Mouse (Mus musculus): ENCODE results near the gene Wdr37.

The Wdr37 gene

DNA sequence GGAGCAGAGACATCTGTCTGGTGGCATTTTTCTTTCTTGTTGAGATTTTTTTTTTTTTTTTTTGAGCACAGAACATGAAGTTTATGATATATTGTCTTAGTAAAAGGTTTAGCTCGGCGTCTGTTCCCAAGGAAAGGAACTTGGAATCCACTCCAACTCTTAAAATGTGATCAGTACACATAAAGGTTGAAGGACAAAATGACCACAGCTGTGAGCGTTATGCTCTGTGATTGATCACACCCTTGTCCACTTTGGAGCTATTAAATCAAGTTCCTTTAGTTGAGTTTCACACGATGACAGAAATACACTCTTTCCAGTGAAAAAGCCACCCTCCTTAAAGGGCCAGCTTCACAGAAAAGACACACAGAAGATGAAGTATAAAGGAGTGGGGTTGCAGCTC, 101.1 kb downstream of the Wdr37 start:
- no peaks in the 10 kb centered on the region for H3K4me1 ChIP-seq (replicated peaks; ENCODE audit: low read depth, low read length)
- H3K27me3 ChIP-seq (ENCODE audit: insufficient read depth, low read length), result no peaks in the 10 kb centered on the region; the same call in 1 of the 2 replicates
- H3K9me3 ChIP-seq (ENCODE audit: low read length), result no peaks in the 10 kb centered on the region
- no peaks in the 10 kb centered on the region for H3K36me3 ChIP-seq (ENCODE audit: insufficient read depth, low read length)
- no peak overlapping the region for H3K4me3 ChIP-seq (replicated peaks; ENCODE audit: low read length)
- TF ChIP-seq NANOG (IDR thresholded peaks at IDR 0.05; ENCODE audit: borderline replicate concordance, low read length), result no peak
- no peak for TF ChIP-seq POU5F1 (IDR thresholded peaks at IDR 0.05; ENCODE audit: borderline replicate concordance, low read length)
- TF ChIP-seq CTCF (conservative IDR thresholded peaks at IDR 0.05; ENCODE audit: low read length), result no peak

DNA sequence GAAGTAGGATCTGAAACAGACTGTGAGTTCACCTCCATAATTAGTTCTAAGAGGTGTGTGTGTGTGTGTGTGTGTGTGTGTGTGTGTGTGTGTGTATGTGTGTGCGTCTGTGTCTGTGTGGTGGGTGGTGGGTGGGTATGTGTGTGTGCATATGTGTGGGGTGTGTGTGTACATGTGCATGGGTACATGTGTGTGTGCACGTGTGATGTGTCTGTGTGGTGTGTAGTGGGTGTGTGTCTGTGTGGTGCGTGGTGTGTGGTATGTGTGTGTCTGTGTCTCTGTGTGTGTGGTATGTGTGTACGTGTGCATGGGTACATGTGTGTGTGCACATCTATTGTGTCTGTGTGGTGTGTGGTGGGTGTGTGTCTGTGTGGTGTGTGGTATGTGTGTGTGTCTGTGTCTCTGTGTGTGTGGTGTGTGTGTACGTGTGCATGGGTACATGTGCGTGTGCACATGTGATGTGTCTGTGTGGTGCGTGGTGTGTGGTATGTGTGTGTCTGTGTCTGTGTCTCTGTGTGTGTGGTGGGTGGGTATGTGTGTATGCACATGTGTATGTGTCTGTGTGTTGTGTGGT, 102.0 kb downstream of the Wdr37 start:
- Histone ChIP-seq H3K4me1 (replicated peaks; ENCODE audit: low read depth, low read length) (no peaks in the 10 kb centered on the region), H3K36me3 (ENCODE audit: insufficient read depth, low read length) (no peaks in the 10 kb centered on the region), H3K9me3 (ENCODE audit: low read length) (no peaks in the 10 kb centered on the region), H3K27me3 (ENCODE audit: insufficient read depth, low read length) (no peaks in the 10 kb centered on the region; the same call in 1 of the 2 replicates), H3K4me3 (replicated peaks; ENCODE audit: low read length) (no peak overlapping the region)
- TF ChIP-seq NANOG (IDR thresholded peaks at IDR 0.05; ENCODE audit: borderline replicate concordance, low read length) (no peak), POU5F1 (IDR thresholded peaks at IDR 0.05; ENCODE audit: borderline replicate concordance, low read length) (no peak), CTCF (conservative IDR thresholded peaks at IDR 0.05; ENCODE audit: low read length) (no peak)

DNA sequence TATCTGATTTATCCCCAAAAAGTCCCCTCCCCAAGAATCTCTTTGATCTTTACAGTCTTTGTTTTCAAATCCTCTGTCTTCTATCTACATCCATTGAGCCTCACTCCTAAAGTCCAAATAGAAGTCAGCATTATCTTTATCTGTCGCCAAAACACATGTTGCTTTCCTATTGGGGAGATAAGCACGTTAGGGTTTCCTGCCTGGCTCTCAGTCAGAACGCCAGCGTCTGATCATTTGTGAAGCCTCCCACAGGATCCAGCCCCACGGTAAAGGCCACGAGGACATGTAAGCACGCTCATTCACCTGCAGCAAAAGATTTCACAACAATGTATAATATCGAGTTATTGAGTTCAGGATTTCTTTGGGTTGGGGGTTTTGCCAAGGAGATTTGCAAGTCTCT, 110.8 kb downstream of the Wdr37 start:
- no peaks in the 10 kb centered on the region for H3K27me3 ChIP-seq (ENCODE audit: insufficient read depth, low read length)
- H3K4me1 ChIP-seq (replicated peaks; ENCODE audit: low read depth, low read length), result no peaks in the 10 kb centered on the region
- H3K4me3 ChIP-seq (replicated peaks; ENCODE audit: low read length), result no peak overlapping the region
- H3K9me3 ChIP-seq (ENCODE audit: low read length), result no peaks in the 10 kb centered on the region
- no peak for TF ChIP-seq NANOG (IDR thresholded peaks at IDR 0.05; ENCODE audit: borderline replicate concordance, low read length)
- no peaks in the 10 kb centered on the region for H3K36me3 ChIP-seq (ENCODE audit: insufficient read depth, low read length)

All from E14TG2a.4 (cell line).